Mouse (Mus musculus) kidney, postnatal 0 days (tissue): ENCODE measurements around the gene Apc2. TPM values are rescaled to one million over a fixed set of nuclear protein-coding genes. Genes with fewer than 3 reads are reported as not detected.

Experiments used
- ATAC-seq: fragments of 200-750 bp; cut with Nextera tagmentation; replicated peaks from 2 replicates; pipeline ENCODE4 v1.8.0; 2017; ENCODE audit warnings: low read depth, moderate number of reproducible peaks, moderate TSS enrichment, moderate library complexity; ENCODE audit not compliant: low FRiP score
- DNase-seq: peaks from one replicate; pipeline ENCODE4 v3.0.0-alpha.2; 2016; ENCODE audit warnings: low spot score
- H3K27ac ChIP-seq: fragments of 300-500 bp; sonication (generic); 2 replicates; pipeline ENCODE4 v1.5.1; 2014; ENCODE audit warnings: mild to moderate bottlenecking
- H3K27me3 ChIP-seq: fragments of 300-500 bp; sonication (generic); 2 replicates; pipeline ENCODE4 v1.6.1; 2014; ENCODE audit warnings: low read length, mixed read lengths; ENCODE audit not compliant: insufficient read depth
- H3K36me3 ChIP-seq: fragments of 300-500 bp; sonication (generic); 2 replicates; pipeline ENCODE4 v1.6.1; 2014; ENCODE audit warnings: low read length, mixed read lengths; ENCODE audit not compliant: insufficient read depth
- H3K4me1 ChIP-seq: fragments of 300-500 bp; sonication (generic); replicated peaks from 2 replicates; pipeline ENCODE4 v1.6.1; 2014; ENCODE audit warnings: antibody characterized with exemption, low read length, mixed read lengths; ENCODE audit not compliant: insufficient read depth
- H3K4me2 ChIP-seq: fragments of 300-500 bp; sonication (generic); 2 replicates; pipeline ENCODE4 v1.6.1; 2014; ENCODE audit warnings: mild to moderate bottlenecking, low read length, moderate library complexity, mixed read lengths
- H3K4me3 ChIP-seq: fragments of 300-500 bp; sonication (generic); replicated peaks from 2 replicates; pipeline ENCODE4 v1.5.1; 2014; ENCODE audit warnings: low read depth, low read length
- H3K9ac ChIP-seq: fragments of 300-500 bp; sonication (generic); 2 replicates; pipeline ENCODE4 v1.6.1; 2014; ENCODE audit warnings: low read depth, low read length
- H3K9me3 ChIP-seq: fragments of 300-500 bp; sonication (generic); replicated peaks from 2 replicates; pipeline ENCODE4 v1.6.1; 2016; ENCODE audit warnings: low read length, inconsistent platforms, mixed read lengths
- CTCF ChIP-seq: IDR thresholded peaks from 2 replicates; pipeline ENCODE4 v1.5.1; 2016; ENCODE audit warnings: antibody characterized with exemption, low read depth, mild to moderate bottlenecking, moderate library complexity
- WGBS: fragments of 180-500 bp; shearing (Covaris S2); extraction: QIAGEN DNeasy Blood & Tissue Kit; methylation state at CpG from one replicate; pipeline ENCODE4 v1.1.7; 2014; 5-methylcytosine and 5-hydroxymethylcytosine counted together
- polyA plus RNA-seq: library from polyadenylated mRNA; unstranded; fragments of >200 nt; fragmentation: Nextera tagmentation; extraction: Ambion mirVana; gene quantifications from 2 replicates; pipeline ENCODE4 v1.2.1, GENCODE M21; 2015

The Apc2 gene
- polyA plus RNA-seq, 1 experiment from 2014 or later = 0.86 TPM

DNA sequence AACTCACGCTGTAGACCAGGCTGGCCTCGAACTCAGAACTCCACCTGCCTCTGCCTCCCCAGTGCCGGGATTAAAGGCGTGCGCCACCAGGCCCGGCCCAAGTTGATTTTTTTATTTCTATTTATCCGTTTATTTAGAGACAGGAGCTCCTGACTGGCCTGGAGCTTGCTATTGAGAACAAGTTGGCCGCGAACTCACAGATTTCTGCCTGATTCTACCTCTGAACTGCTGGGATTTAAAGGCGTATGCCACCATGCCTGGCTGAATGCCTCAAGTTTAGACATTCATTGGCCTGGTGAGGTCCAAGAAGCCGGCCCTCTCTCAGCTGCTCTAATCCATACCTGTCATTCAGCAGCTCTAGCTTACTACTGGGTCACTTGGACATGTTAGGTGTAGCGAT lies 33.6 kb upstream of the Apc2 start:
- TF ChIP-seq CTCF = no peak
- H3K9me3 ChIP-seq = no peaks in the 10 kb centered on the region
- DNase-seq = no peak
- no peak for ATAC-seq
- no peaks in the 10 kb centered on the region for H3K27me3 ChIP-seq
- peak overlapping the region; percentile 43; the same call in 1 of the 2 replicates for H3K4me3 ChIP-seq
- H3K36me3 ChIP-seq = 0 out of 2 replicates have a peak, but pooled peaks cover 12% of the 10 kb centered on the region
- WGBS = 72% methylated on average over 12 of the region's 12 CpGs
- peak overlapping the region; percentile 81 for H3K4me2 ChIP-seq
- peak overlapping the region; percentile 97 for H3K27ac ChIP-seq
- no peak overlapping the region for H3K9ac ChIP-seq
- peaks cover 23% of the 10 kb centered on the region for H3K4me1 ChIP-seq

- 90% methylated on average over 10 of the region's 10 CpGs for WGBS
- H3K4me1 ChIP-seq = peaks cover 29% of the 10 kb centered on the region
These were observed 32.9 kb upstream of the Apc2 start for GRCm38 (mm10) chr10:80262776-80263365.

GRCm38 (mm10) chr10:80264341-80265148 lies 31.2 kb upstream of the Apc2 start:
- Histone ChIP-seq H3K4me1 (peaks cover 25% of the 10 kb centered on the region), H3K36me3 (0 out of 2 replicates have a peak, but pooled peaks cover 3% of the 10 kb centered on the region), H3K4me2 (peak overlapping the region; percentile 80), H3K4me3 (peak overlapping the region; percentile 87), H3K27ac (peak overlapping the region; percentile 69), H3K9ac (peak overlapping the region; percentile 87), H3K9me3 (no peaks in the 10 kb centered on the region), H3K27me3 (no peaks in the 10 kb centered on the region)
- under 1% methylated on average over 78 of the region's 81 CpGs for WGBS
- no peak for TF ChIP-seq CTCF
- DNase-seq (peak; percentile 100), ATAC-seq (peak; percentile 37)

More at GRCm38 (mm10) chr10:80262776-80263365, 32.9 kb upstream of the Apc2 start:
- Histone ChIP-seq H3K9me3 (no peaks in the 10 kb centered on the region), H3K4me3 (no peak overlapping the region), H3K9ac (no peak overlapping the region), H3K27ac (no peak overlapping the region), H3K27me3 (no peaks in the 10 kb centered on the region), H3K4me2 (0 out of 2 replicates have a peak overlapping the region, but pooled peaks have one; percentile 81), H3K36me3 (0 out of 2 replicates have a peak, but pooled peaks cover 12% of the 10 kb centered on the region)
- DNase-seq (no peak), ATAC-seq (no peak)
- no peak for TF ChIP-seq CTCF

GRCm38 (mm10) chr10:80265149-80265486 lies 30.7 kb upstream of the Apc2 start:
- ATAC-seq (no peak), DNase-seq (no peak)
- Histone ChIP-seq H3K9me3 (no peaks in the 10 kb centered on the region), H3K27ac (peak overlapping the region; percentile 69), H3K4me2 (peak overlapping the region; percentile 80), H3K4me3 (peak overlapping the region; percentile 87), H3K9ac (peak overlapping the region; percentile 87), H3K27me3 (no peaks in the 10 kb centered on the region), H3K4me1 (peaks cover 19% of the 10 kb centered on the region), H3K36me3 (0 out of 2 replicates have a peak, but pooled peaks cover 3% of the 10 kb centered on the region)
- no peak for TF ChIP-seq CTCF
- WGBS = under 1% methylated on average over 18 of the region's 18 CpGs

GRCm38 (mm10) chr10:80270099-80270498 lies 25.7 kb upstream of the Apc2 start:
- Histone ChIP-seq H3K27me3 (no peaks in the 10 kb centered on the region), H3K9me3 (no peaks in the 10 kb centered on the region), H3K4me3 (no peak overlapping the region), H3K27ac (no peak overlapping the region), H3K4me2 (no peak overlapping the region), H3K36me3 (peaks cover 14% of the 10 kb centered on the region; the same call in 1 of the 2 replicates), H3K9ac (no peak overlapping the region), H3K4me1 (peaks cover 23% of the 10 kb centered on the region)
- ATAC-seq = no peak
- no peak for DNase-seq
- 93% methylated on average over 2 of the region's 2 CpGs for WGBS
- TF ChIP-seq CTCF = no peak

- Histone ChIP-seq H3K27me3 (no peaks in the 10 kb centered on the region), H3K4me3 (no peak overlapping the region), H3K4me1 (peaks cover 23% of the 10 kb centered on the region), H3K4me2 (no peak overlapping the region), H3K27ac (no peak overlapping the region), H3K9me3 (no peaks in the 10 kb centered on the region), H3K9ac (no peak overlapping the region), H3K36me3 (peaks cover 14% of the 10 kb centered on the region; the same call in 1 of the 2 replicates)
- WGBS = 71% methylated on average over 6 of the region's 6 CpGs
- peak; percentile 37; the same call in 1 of the 2 replicates for ATAC-seq
- DNase-seq = no peak
- no peak for TF ChIP-seq CTCF
These were observed 25.0 kb upstream of the Apc2 start for GRCm38 (mm10) chr10:80270734-80271181.
